Mouse (Mus musculus) lung, postnatal 0 days (tissue): ENCODE results near the gene Mcpt4.
"Not testable (repeated sequence)": the region's sequence is repeated elsewhere in the genome, so short reads cannot be mapped to it uniquely, and the experiment has no call there.

ENCODE experiments used
- CTCF ChIP-seq: IDR thresholded peaks from 2 replicates; pipeline ENCODE4 v1.5.1; 2016; ENCODE audit warnings: antibody characterized with exemption, mild to moderate bottlenecking
- EP300 ChIP-seq: IDR thresholded peaks from 2 replicates; pipeline ENCODE4 v1.6.1; 2016; ENCODE audit warnings: antibody characterized with exemption, mild to moderate bottlenecking, control low read depth

GRCm38 (mm10) chr14:56017671-56018070 lies 44.4 kb downstream of the Mcpt4 start, which contains the start of gene Mcpt1:
- TF ChIP-seq CTCF, EP300: not testable (repeated sequence)
